Mouse (Mus musculus) liver, embryonic 13.5 days (tissue): ENCODE measurements around the gene Rarb. TPM values are rescaled to one million over a fixed set of nuclear protein-coding genes. Genes with fewer than 3 reads are reported as not detected.

Experiments
- ATAC-seq: fragments of 200-750 bp; cut with Nextera tagmentation; 2 replicates; pipeline ENCODE4 v1.8.0; 2017; ENCODE audit warnings: low read depth, mild to moderate bottlenecking, moderate number of reproducible peaks, moderate library complexity
- DNase-seq: peaks from one replicate; pipeline ENCODE4 v3.0.0; 2022
- H3K27ac ChIP-seq: fragments of 300-500 bp; sonication (generic); 2 replicates; pipeline ENCODE4 v1.5.1; 2015; ENCODE audit warnings: moderate library complexity, mild to moderate bottlenecking, inconsistent platforms
- H3K27me3 ChIP-seq: fragments of 300-500 bp; sonication (generic); 2 replicates; pipeline ENCODE4 v1.6.1; 2015; ENCODE audit warnings: mild to moderate bottlenecking, inconsistent platforms
- H3K36me3 ChIP-seq: fragments of 300-500 bp; sonication (generic); 2 replicates; pipeline ENCODE4 v1.6.1; 2015; ENCODE audit warnings: mild to moderate bottlenecking, inconsistent platforms
- H3K4me1 ChIP-seq: fragments of 300-500 bp; sonication (generic); replicated peaks from 2 replicates; pipeline ENCODE4 v1.6.1; 2015; ENCODE audit warnings: inconsistent platforms
- H3K4me2 ChIP-seq: fragments of 300-500 bp; sonication (generic); 2 replicates; pipeline ENCODE4 v1.6.1; 2015; ENCODE audit warnings: inconsistent platforms, mild to moderate bottlenecking, moderate library complexity
- H3K4me3 ChIP-seq: fragments of 300-500 bp; sonication (generic); replicated peaks from 2 replicates; pipeline ENCODE4 v1.5.1; 2015; ENCODE audit warnings: mild to moderate bottlenecking, inconsistent platforms
- H3K9ac ChIP-seq: fragments of 300-500 bp; sonication (generic); 2 replicates; pipeline ENCODE4 v1.6.1; 2015; ENCODE audit warnings: mild to moderate bottlenecking, inconsistent platforms
- H3K9me3 ChIP-seq: fragments of 300-500 bp; sonication (generic); replicated peaks from 2 replicates; pipeline ENCODE4 v1.6.1; 2016; ENCODE audit warnings: inconsistent platforms
- WGBS: fragments of 180-500 bp; shearing (Covaris S2); methylation state at CpG from one replicate; pipeline ENCODE4 v1.1.7; 2015; ENCODE audit not compliant: insufficient replicate concordance; 5-methylcytosine and 5-hydroxymethylcytosine counted together
- polyA plus RNA-seq: library from polyadenylated mRNA; unstranded; fragments of >200 nt; fragmentation: Nextera tagmentation; extraction: Ambion mirVana; gene quantifications from 2 replicates; pipeline ENCODE4 v1.2.1, GENCODE M21; 2015

The Rarb gene
- polyA plus RNA-seq, 1 experiment from 2014 or later, result 2.4 TPM

DNA sequence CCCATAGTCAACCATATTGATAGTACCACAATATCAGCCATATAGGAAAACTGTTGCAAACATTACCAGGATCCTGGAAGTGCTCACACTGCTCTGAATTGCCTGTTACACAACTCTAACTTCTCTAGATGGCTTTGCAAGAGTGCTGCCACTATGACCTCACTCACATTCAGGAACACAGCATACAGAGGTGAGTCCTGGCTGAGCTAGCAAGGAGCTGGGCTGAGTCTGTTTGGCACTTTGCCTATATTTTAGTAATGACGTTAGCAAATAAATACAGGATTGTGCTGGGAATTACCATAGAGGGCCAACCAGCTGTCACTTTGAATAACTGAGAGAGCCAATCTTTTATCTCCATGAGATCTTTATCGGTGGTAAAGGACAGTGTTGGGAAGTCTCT is 86.9 kb downstream of the Rarb start:
- ATAC-seq, result no peak

GRCm38 (mm10) chr14:16728175-16728838 is 90.6 kb downstream of the Rarb start:
- Histone ChIP-seq H3K27ac (no peak overlapping the region), H3K36me3 (no peaks in the 10 kb centered on the region), H3K4me3 (no peak overlapping the region), H3K4me2 (no peak overlapping the region), H3K9ac (no peak overlapping the region), H3K9me3 (0 out of 2 replicates have a peak, but pooled peaks cover 4% of the 10 kb centered on the region), H3K4me1 (no peaks in the 10 kb centered on the region), H3K27me3 (no peaks in the 10 kb centered on the region)
- DNase-seq (no peak), ATAC-seq (no peak)
- WGBS, result 83% methylated on average over 2 of the region's 2 CpGs

More for the DNA sequence above, 86.9 kb downstream of the Rarb start:
- H3K4me2 ChIP-seq, result no peak overlapping the region
- no peaks in the 10 kb centered on the region for H3K36me3 ChIP-seq
- H3K9ac ChIP-seq, result no peak overlapping the region
- no peaks in the 10 kb centered on the region for H3K9me3 ChIP-seq
- no peak for DNase-seq
- no peak overlapping the region for H3K4me3 ChIP-seq
- H3K4me1 ChIP-seq, result no peaks in the 10 kb centered on the region
- H3K27me3 ChIP-seq, result no peaks in the 10 kb centered on the region
- WGBS, result 48% methylated on average over 2 of the region's 2 CpGs
- no peak overlapping the region for H3K27ac ChIP-seq

GRCm38 (mm10) chr14:16723991-16724390 is 95.0 kb downstream of the Rarb start:
- no peak overlapping the region for H3K27ac ChIP-seq
- H3K9ac ChIP-seq, result no peak overlapping the region
- DNase-seq (no peak), ATAC-seq (no peak)
- H3K36me3 ChIP-seq, result no peaks in the 10 kb centered on the region
- no peaks in the 10 kb centered on the region for H3K27me3 ChIP-seq
- no peaks in the 10 kb centered on the region for H3K4me1 ChIP-seq
- H3K4me3 ChIP-seq, result no peak overlapping the region
- H3K9me3 ChIP-seq, result 0 out of 2 replicates have a peak, but pooled peaks cover 4% of the 10 kb centered on the region
- no peak overlapping the region for H3K4me2 ChIP-seq
- 75% methylated on average over 15 of the region's 15 CpGs for WGBS

- H3K9me3 ChIP-seq, result no peaks in the 10 kb centered on the region
- no peaks in the 10 kb centered on the region for H3K36me3 ChIP-seq
- no peaks in the 10 kb centered on the region for H3K27me3 ChIP-seq
- ATAC-seq (no peak), DNase-seq (no peak)
- no peak overlapping the region for H3K4me2 ChIP-seq
- H3K4me1 ChIP-seq, result no peaks in the 10 kb centered on the region
- WGBS, result 35% methylated on average over 3 of the region's 3 CpGs
- H3K9ac ChIP-seq, result no peak overlapping the region
- no peak overlapping the region for H3K4me3 ChIP-seq
- no peak overlapping the region for H3K27ac ChIP-seq
These were observed 101.1 kb downstream of the Rarb start for GRCm38 (mm10) chr14:16717821-16718220.

- no peak for DNase-seq
- H3K27me3 ChIP-seq, result no peaks in the 10 kb centered on the region
- no peak overlapping the region for H3K9ac ChIP-seq
- 32% methylated on average over 9 of the region's 9 CpGs for WGBS
- H3K27ac ChIP-seq, result no peak overlapping the region
- no peaks in the 10 kb centered on the region for H3K9me3 ChIP-seq
- ATAC-seq, result no peak
- no peaks in the 10 kb centered on the region for H3K36me3 ChIP-seq
- H3K4me1 ChIP-seq, result no peaks in the 10 kb centered on the region
- H3K4me3 ChIP-seq, result no peak overlapping the region
- no peak overlapping the region for H3K4me2 ChIP-seq
These were observed 104.5 kb downstream of the Rarb start for GRCm38 (mm10) chr14:16714344-16714955.

DNA sequence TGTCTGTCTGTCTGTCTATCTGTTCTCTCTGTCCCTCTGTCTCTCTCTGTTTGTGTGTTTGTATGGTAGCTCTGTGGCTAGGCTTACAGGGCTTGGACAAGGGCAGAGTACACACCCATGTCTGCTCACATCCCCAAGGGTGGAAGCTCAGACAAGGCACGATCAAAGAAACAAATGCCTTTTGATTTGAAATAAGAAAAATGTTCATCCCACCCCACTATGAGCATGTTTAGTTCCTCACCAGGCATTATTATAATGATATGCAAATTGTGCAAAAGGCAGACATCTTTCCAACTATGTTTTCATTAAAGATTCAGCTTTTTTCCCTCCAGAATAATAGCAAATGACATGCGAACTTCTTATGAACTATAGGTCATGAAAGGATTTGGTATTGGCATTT is 105.2 kb downstream of the Rarb start:
- DNase-seq, result no peak
- ATAC-seq, result no peak
- no peak overlapping the region for H3K4me2 ChIP-seq
- WGBS, result 50% methylated on average over 2 of the region's 2 CpGs
- H3K27me3 ChIP-seq, result no peaks in the 10 kb centered on the region
- no peaks in the 10 kb centered on the region for H3K4me1 ChIP-seq
- H3K36me3 ChIP-seq, result no peaks in the 10 kb centered on the region
- H3K27ac ChIP-seq, result no peak overlapping the region
- no peaks in the 10 kb centered on the region for H3K9me3 ChIP-seq
- H3K9ac ChIP-seq, result no peak overlapping the region
- no peak overlapping the region for H3K4me3 ChIP-seq

- H3K9me3 ChIP-seq, result no peaks in the 10 kb centered on the region
- DNase-seq, result no peak
- no peak for ATAC-seq
- no peak overlapping the region for H3K4me2 ChIP-seq
- H3K27ac ChIP-seq, result no peak overlapping the region
- H3K9ac ChIP-seq, result no peak overlapping the region
- 40% methylated on average over 4 of the region's 4 CpGs for WGBS
- no peak overlapping the region for H3K4me3 ChIP-seq
- H3K36me3 ChIP-seq, result no peaks in the 10 kb centered on the region
- H3K27me3 ChIP-seq, result no peaks in the 10 kb centered on the region
- no peaks in the 10 kb centered on the region for H3K4me1 ChIP-seq
These were observed 119.7 kb downstream of the Rarb start for GRCm38 (mm10) chr14:16699228-16699627.

DNA sequence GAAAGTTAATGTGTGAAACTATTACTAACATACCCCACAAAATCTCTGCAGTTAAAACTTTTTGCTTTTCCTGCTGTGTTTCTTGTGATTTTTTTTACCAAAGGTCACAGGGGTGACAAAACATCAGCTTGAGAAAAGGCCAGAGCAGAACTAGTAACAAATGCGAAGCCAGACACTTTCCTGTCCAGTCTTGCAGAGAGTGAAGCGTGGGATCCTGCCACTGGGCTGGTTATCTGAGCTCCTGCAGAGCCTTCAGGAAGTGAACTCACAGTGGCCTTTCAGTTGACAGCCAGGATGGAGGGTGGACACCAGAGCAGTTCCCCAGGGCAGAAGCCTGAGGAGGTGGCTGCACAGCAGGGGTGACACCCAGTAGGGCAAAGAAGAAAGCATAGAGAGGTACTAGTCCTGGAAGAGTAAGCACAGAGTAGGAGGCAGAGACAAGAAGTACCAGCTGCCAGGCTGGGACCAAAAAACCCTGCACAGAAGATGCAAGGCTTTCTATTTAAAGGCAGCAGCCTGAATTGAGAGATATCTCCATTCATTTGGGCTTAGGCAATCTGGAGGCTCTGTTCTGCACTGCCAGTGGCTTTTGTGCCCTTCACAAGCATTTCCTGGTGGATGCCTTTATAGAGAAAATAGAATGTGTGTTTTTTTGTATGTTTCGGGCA is 123.4 kb downstream of the Rarb start:
- WGBS, result 19% methylated on average over 3 of the region's 3 CpGs
- peak; percentile 34; the same call in 1 of the 2 replicates for ATAC-seq

GRCm38 (mm10) chr14:16678335-16678734 is 140.6 kb downstream of the Rarb start:
- H3K27ac ChIP-seq, result no peak overlapping the region
- no peak overlapping the region for H3K4me2 ChIP-seq
- no peaks in the 10 kb centered on the region for H3K4me1 ChIP-seq
- no peak overlapping the region for H3K4me3 ChIP-seq
- H3K36me3 ChIP-seq, result no peaks in the 10 kb centered on the region
- WGBS, result 66% methylated on average over 3 of the region's 3 CpGs
- no peaks in the 10 kb centered on the region for H3K9me3 ChIP-seq
- ATAC-seq, result no peak
- no peak for DNase-seq
- H3K9ac ChIP-seq, result no peak overlapping the region
- H3K27me3 ChIP-seq, result no peaks in the 10 kb centered on the region

More for the DNA sequence above, 123.4 kb downstream of the Rarb start:
- H3K27ac ChIP-seq, result no peak overlapping the region
- H3K4me1 ChIP-seq, result no peaks in the 10 kb centered on the region
- no peak overlapping the region for H3K4me2 ChIP-seq
- H3K9ac ChIP-seq, result no peak overlapping the region
- H3K36me3 ChIP-seq, result no peaks in the 10 kb centered on the region
- H3K27me3 ChIP-seq, result no peaks in the 10 kb centered on the region
- H3K4me3 ChIP-seq, result no peak overlapping the region
- no peaks in the 10 kb centered on the region for H3K9me3 ChIP-seq
- DNase-seq, result no peak

GRCm38 (mm10) chr14:16677081-16677480 is 141.9 kb downstream of the Rarb start:
- H3K4me1 ChIP-seq, result no peaks in the 10 kb centered on the region
- DNase-seq, result no peak

GRCm38 (mm10) chr14:16670571-16670970 is 148.4 kb downstream of the Rarb start:
- no peak for DNase-seq
- no peak overlapping the region for H3K4me2 ChIP-seq
- H3K4me3 ChIP-seq, result no peak overlapping the region
- no peak for ATAC-seq
- no peaks in the 10 kb centered on the region for H3K9me3 ChIP-seq
- H3K4me1 ChIP-seq, result no peaks in the 10 kb centered on the region
- H3K9ac ChIP-seq, result no peak overlapping the region
- WGBS, result 56% methylated on average over 3 of the region's 3 CpGs
- H3K36me3 ChIP-seq, result no peaks in the 10 kb centered on the region
- no peak overlapping the region for H3K27ac ChIP-seq
- no peaks in the 10 kb centered on the region for H3K27me3 ChIP-seq

More at GRCm38 (mm10) chr14:16677081-16677480, 141.9 kb downstream of the Rarb start:
- Histone ChIP-seq H3K4me3 (no peak overlapping the region), H3K9ac (no peak overlapping the region), H3K27ac (no peak overlapping the region), H3K4me2 (no peak overlapping the region), H3K27me3 (no peaks in the 10 kb centered on the region), H3K9me3 (no peaks in the 10 kb centered on the region), H3K36me3 (no peaks in the 10 kb centered on the region)
- no peak for ATAC-seq
